Mouse (Mus musculus) neural tube, embryonic 10.5 days (tissue): ENCODE results near the gene Serping1.

Experiments
- DNase-seq: peaks from one replicate; pipeline ENCODE4 v3.0.0-alpha.2; 2017; ENCODE audit warnings: low spot score; ENCODE audit errors: extremely low spot score

Gene Serping1

DNA sequence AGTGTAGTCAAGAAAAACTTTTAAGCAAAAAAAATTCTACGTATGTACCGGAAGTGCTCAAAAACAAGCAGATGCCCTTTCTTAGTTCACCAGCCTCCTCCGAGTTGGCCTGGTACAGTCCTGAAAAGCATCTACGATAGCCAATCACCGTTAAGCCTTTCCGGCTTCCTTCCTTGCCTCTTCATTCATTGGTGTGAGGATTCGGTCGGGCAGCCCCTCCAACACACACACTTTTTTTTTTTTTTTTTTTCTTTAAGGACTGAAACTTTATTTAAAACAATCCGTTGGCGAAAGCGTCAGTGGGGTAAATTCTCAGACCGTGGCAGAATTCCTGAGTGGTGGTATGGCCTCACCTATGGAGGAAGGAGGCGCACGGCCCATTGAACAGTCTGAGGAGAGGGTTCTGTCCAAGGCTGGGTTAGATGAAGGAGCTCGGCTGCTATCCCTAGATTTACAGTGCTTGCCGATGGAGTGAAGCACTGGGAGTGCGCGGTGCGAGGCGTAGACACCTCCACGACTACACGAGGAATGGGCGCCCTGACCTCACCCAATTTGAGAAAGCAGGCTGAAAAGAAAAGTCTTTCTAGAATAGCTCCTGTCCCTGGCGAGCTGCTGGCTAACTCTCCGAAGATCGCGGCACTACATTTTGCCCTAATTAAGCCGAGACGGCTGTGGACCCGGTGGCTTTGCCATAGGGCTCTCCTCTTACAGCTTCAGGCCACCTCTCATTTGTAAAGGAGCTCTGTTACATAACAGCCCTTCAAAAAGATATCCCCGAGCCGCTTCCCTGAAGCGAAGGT, 59.5 kb downstream of the Serping1 start:
- DNase-seq: peak; percentile 73
